Mouse (Mus musculus): ENCODE measurements at regions not wholly inside any gene's neighbourhood (a gene's known extent, or its start where the extent isn't known, plus 50 kb on each side); places are given as distances from the start of the nearest gene placed in this dataset.
"Not testable (repeated sequence)": the region's sequence is repeated elsewhere in the genome, so short reads cannot be mapped to it uniquely, and the experiment has no call there.

- DNase-seq (ENCODE audit: low spot score): no peak
Measured at GRCm38 (mm10) chr2:21976831-21977230, 250.5 kb upstream of the Myo3a start.

GRCm38 (mm10) chr2:21980177-21980576 is 247.1 kb upstream of the Myo3a start:
- DNase-seq (ENCODE audit: low spot score): no peak

GRCm38 (mm10) chr2:22024438-22024837 is 202.9 kb upstream of the Myo3a start:
- DNase-seq (ENCODE audit: low spot score): no peak

- no peak for DNase-seq (ENCODE audit: low spot score)
Measured at GRCm38 (mm10) chr2:22026794-22027193, 200.5 kb upstream of the Myo3a start.

- DNase-seq (ENCODE audit: low spot score): no peak
Measured at GRCm38 (mm10) chr2:22028569-22028968, 198.7 kb upstream of the Myo3a start.

- DNase-seq (ENCODE audit: low spot score): no peak
Measured at GRCm38 (mm10) chr2:22029022-22029803, 198.1 kb upstream of the Myo3a start.

GRCm38 (mm10) chr2:22029804-22030194 is 197.5 kb upstream of the Myo3a start:
- DNase-seq (ENCODE audit: low spot score): no peak

- no peak for DNase-seq (ENCODE audit: low spot score)
Measured at GRCm38 (mm10) chr2:22036841-22037240, 190.5 kb upstream of the Myo3a start.

GRCm38 (mm10) chr2:22038780-22039179 is 188.5 kb upstream of the Myo3a start:
- no peak for DNase-seq (ENCODE audit: low spot score)

GRCm38 (mm10) chr2:22043937-22044336 is 183.4 kb upstream of the Myo3a start:
- DNase-seq (ENCODE audit: low spot score): not testable (repeated sequence)

- DNase-seq (ENCODE audit: low spot score): no peak
Measured at GRCm38 (mm10) chr2:22044949-22045348, 182.4 kb upstream of the Myo3a start.

- no peak for DNase-seq (ENCODE audit: low spot score)
Measured at GRCm38 (mm10) chr2:22047465-22047864, 179.8 kb upstream of the Myo3a start.

- no peak for DNase-seq (ENCODE audit: low spot score)
Measured at GRCm38 (mm10) chr2:22066535-22066934, 160.8 kb upstream of the Myo3a start.

- no peak for DNase-seq (ENCODE audit: low spot score)
Measured at GRCm38 (mm10) chr2:22096848-22097247, 130.5 kb upstream of the Myo3a start.

GRCm38 (mm10) chr2:22105150-22105549 is 122.2 kb upstream of the Myo3a start:
- DNase-seq (ENCODE audit: low spot score): no peak

- no peak for DNase-seq (ENCODE audit: low spot score)
Measured at GRCm38 (mm10) chr2:22149721-22150120, 77.6 kb upstream of the Myo3a start.

GRCm38 (mm10) chr2:22156576-22156975 is 70.7 kb upstream of the Myo3a start:
- no peak for DNase-seq (ENCODE audit: low spot score)

- DNase-seq (ENCODE audit: low spot score): no peak
Measured at GRCm38 (mm10) chr2:22165443-22165842, 61.9 kb upstream of the Myo3a start.

GRCm38 (mm10) chr2:22165919-22166318 is 61.4 kb upstream of the Myo3a start:
- DNase-seq (ENCODE audit: low spot score): no peak
